Mouse (Mus musculus): ENCODE results near the gene Zfp780b.
"Not testable (repeated sequence)": the region's sequence is repeated elsewhere in the genome, so short reads cannot be mapped to it uniquely, and the experiment has no call there.

DNA sequence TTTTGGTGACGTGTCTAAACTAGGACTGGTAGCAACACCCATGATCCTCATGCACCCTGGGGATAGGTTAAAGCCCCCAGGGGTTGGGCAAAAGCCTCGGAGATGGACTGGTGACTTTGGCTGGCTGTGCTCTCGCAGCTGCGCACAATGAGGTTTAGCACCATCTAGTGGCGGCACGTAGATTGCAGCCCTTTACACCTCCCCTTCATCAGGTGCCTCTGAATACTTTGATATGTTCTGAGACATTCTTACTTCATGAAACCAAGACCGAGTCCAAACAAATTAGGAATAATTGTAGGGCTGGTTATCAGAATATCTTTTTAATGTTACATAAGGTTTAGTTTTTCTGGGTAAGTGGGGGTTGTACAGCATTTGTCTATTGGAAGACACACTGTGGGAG lies 37.1 kb downstream of the Zfp780b start:
- TF ChIP-seq CTCF, POLR2A (IDR thresholded peaks at IDR 0.05; ENCODE audit: insufficient read depth, low read depth, low read length): not testable (repeated sequence)
